Mouse (Mus musculus): ENCODE results near the gene Spc24.

- TF ChIP-seq CHD2 (IDR thresholded peaks at IDR 0.05; ENCODE audit: low read depth, low read length), result no peak
- TF ChIP-seq MAFK (IDR thresholded peaks at IDR 0.05; ENCODE audit: insufficient read depth, low read depth, low read length), result no peak
- TF ChIP-seq ZNF384 (IDR thresholded peaks at IDR 0.05; ENCODE audit: low read depth, low read length), result no peak
These were observed 31.8 kb downstream of the Spc24 start for GRCm38 (mm10) chr9:21728261-21728832.

Measured in ES-E14 (cell line).